Mouse (Mus musculus): ENCODE results near the gene Polq.

Polq gene
- long read RNA-seq, experiment 1 = 0 reads
- long read RNA-seq, experiment 2 = 0 reads

DNA sequence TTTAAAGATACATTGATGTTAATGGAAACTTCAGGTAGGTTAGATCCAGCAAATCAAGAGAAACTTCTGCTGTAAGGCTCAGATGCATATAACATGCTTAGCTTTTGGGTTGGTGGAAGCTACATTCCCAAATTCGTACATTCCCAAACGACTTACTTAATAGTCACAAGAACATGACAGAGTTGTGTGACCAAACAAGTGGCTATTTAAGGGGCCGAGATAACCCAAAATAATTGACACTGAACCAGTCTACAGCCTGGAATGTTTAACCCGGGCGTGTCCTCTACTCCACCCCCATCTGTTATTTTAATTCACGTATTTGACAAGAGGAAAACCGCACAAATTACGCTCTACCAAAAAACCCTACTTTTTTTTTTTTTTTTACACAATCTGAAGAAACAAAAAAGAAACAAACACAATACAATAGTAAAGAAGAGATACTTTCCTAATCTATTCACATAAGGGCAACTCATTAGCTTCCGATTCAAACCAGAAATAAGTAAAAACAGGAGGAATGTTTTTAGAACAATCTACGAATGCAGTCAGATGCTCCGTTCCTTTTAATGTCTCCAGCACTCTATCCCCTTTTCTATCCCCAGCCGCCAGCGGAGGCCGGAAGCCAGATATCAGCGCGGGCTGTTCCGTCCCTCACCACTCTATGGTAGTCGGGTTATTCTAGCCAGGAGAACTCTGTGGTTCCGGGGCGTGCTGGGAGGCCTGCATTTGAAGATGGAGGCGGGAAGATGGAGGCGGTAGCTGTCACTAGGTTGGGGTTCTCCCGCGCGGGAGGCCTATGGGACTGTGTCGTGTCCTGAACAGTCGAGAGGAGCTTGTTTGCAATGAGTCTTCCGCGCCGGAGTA lies at the start of gene Polq:
Gene Polq (plus strand): TSS at position 726 of the 861 bp plus-strand sequence.
- intact Hi-C loops (cut with DNase I) = loop anchor here (5.0 to 10.0 kb wide), 3 partner anchors 136 to 539 kb away; partner anchors contain the start of genes Eaf2 and Golgb1

GRCm38 (mm10) chr16:36963415-36963814 lies 48.2 kb upstream of the Polq start:
- intact Hi-C loops (cut with DNase I) = no loop called here

DNA sequence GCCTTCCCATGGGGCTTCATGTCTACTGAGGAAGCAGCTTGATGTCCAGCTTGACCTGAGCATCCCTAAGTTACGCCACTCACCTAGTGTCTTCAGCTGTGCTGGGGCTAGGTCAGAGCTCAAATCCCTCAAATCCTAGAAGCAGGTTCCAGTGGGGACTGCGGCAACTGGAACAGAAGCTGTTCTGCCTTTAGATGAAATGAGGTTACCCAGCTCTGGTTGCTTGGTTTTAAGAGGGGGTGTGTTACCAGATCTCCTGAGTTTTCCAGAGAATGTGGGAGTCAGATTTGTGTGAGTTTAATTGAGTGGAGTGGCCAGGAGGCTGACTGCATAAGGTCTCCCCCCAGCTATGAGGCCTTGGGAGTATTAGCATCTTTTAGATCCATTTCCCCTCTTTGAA lies 32.5 kb upstream of the Polq start:
- intact Hi-C loops (cut with DNase I) = no loop called here

GRCm38 (mm10) chr16:36983796-36984195 lies 27.8 kb upstream of the Polq start:
- intact Hi-C loops (cut with DNase I) = no loop called here

DNA sequence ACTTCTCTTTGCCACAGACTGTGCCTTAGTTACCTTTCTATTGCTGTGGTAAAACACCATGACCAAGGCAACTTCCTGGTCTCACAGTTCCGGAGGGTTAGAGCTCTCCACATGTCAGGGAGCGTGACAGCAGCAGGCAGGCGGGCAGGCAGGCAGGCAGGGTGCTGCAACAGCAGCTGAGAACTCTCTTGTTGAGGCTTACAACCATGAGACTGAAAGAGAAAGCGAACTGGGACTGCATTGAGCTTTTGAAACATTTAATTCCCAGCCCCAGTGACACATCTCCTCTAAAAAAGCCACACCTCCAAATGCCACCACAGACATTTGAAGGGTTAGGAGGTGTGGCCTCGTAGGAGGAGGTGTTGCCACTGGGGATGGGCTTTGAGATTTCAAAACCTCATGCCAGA lies 25.9 kb upstream of the Polq start:
- intact Hi-C loops (cut with DNase I) = no loop called here

DNA sequence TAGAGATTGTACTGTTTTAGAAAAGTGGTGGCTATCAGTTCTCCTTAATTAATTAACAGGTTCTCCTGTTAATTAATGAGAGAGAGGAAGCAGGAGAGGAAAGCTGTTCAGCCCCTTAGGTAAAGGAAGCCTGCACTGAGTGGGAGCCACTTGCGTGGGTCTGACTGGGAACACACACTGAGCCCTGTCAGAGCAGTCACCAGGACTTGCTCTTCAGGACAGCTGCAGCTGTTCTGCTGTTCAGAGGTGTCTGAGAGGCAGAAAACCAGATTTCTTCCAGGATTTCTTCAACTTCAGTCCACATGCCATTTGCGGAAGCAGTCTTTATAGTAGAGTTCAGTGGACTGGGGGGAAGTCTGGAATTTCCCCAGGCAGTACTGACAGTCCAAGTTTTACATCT lies 24.2 kb upstream of the Polq start:
- intact Hi-C loops (cut with DNase I) = no loop called here

DNA sequence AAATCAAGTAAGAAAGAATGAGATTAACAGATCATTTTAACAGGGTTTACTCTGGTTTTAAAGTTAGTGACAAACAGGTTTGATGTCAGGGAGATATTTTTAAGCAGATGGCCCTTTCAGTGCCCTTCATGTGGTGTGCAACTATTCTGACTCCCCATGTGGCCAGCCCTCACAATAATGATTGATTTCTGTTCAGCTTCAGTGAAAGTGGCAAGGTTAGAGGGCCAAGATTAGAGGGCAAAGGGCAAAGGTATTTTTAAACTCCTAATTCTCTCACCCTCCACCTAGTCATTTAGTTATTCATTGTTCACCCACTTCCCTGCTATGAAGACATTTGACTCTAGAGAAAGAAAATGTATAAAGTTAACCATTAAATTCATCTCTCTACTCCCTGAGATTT lies 23.5 kb upstream of the Polq start:
- intact Hi-C loops (cut with DNase I) = no loop called here

GRCm38 (mm10) chr16:36989493-36989892 lies 22.1 kb upstream of the Polq start:
- intact Hi-C loops (cut with DNase I) = no loop called here

GRCm38 (mm10) chr16:36989999-36990625 lies 21.5 kb upstream of the Polq start, which contains the start of gene Fbxo40:
TSS of gene Fbxo40 (minus strand) at chr16:36990467.
- intact Hi-C loops (cut with DNase I) = no loop called here

GRCm38 (mm10) chr16:36997650-36998049 lies 13.9 kb upstream of the Polq start:
- intact Hi-C loops (cut with DNase I) = no loop called here

- intact Hi-C loops (cut with DNase I) = no loop called here
These were observed 12.1 kb upstream of the Polq start for GRCm38 (mm10) chr16:36999366-36999972.

- intact Hi-C loops (cut with DNase I) = no loop called here
These were observed 2.3 kb upstream of the Polq start for GRCm38 (mm10) chr16:37009262-37009661.

DNA sequence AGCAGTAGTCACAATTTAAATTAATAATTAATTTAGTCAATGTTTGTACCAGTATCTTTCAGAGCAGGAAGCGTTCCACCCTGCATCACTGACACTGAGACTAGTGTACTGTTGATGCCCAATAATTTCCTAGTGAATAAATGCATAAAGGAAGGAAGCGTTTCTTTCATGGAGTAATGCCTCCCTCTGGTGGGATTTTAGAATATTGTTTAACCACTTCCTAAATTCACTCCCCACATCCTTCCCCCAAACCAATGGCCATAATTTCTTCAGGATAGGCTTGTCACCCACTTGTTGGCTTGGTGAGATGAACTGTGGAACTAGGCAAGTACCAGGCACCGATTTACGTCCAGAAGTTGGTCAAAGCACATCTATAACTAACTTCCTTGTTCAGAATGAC lies 1.2 kb upstream of the Polq start:
- intact Hi-C loops (cut with DNase I) = loop anchor here (5.0 to 10.0 kb wide), 3 partner anchors 136 to 538 kb away; partner anchors contain the start of genes Eaf2 and Golgb1

- intact Hi-C loops (cut with DNase I) = loop anchor here (5.0 to 10.0 kb wide), 3 partner anchors 137 to 540 kb away; partner anchors contain the start of genes Eaf2 and Golgb1
These were observed 320 bp downstream of the Polq start for GRCm38 (mm10) chr16:37011922-37012289.

- intact Hi-C loops (cut with DNase I) = loop anchor here (5.0 to 10.0 kb wide), 3 partner anchors 138 to 540 kb away; partner anchors contain the start of genes Eaf2 and Golgb1
These were observed 750 bp downstream of the Polq start for GRCm38 (mm10) chr16:37012336-37012735.

DNA sequence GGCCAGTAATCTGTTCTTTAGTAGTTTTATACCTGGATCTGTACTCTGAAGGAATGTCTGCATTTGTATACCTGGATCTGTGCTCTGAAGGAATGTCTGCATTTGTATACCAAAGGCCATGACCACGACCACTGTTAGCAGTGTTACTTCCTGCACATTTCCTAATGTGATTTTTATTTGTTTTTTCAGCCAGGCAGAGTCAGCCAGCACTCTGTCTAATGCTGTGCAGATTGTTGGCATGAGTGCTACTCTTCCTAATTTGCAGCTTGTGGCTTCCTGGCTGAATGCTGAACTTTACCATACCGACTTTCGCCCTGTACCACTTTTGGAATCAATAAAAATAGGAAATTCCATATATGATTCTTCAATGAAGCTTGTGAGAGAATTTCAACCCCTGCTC lies 16.0 kb downstream of the Polq start:
- intact Hi-C loops (cut with DNase I) = no loop called here

GRCm38 (mm10) chr16:37031996-37032395 lies 20.4 kb downstream of the Polq start:
- intact Hi-C loops (cut with DNase I) = no loop called here

DNA sequence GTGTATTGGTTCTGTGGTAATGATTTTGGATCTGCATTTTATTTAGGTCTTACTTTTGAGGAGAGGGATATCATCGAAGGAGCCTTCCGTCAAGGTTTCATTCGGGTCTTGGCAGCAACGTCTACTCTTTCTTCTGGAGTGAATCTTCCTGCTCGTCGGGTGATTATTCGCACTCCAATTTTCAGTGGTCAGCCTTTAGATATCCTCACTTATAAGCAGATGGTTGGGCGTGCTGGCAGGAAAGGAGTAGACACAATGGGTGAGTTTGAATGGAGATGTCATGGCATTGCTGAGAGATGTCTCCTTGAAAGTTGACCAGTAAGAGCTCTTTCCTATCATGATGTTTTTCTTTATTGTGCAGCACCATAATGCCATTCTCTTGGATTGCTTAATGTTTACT lies 23.2 kb downstream of the Polq start:
- intact Hi-C loops (cut with DNase I) = no loop called here

DNA sequence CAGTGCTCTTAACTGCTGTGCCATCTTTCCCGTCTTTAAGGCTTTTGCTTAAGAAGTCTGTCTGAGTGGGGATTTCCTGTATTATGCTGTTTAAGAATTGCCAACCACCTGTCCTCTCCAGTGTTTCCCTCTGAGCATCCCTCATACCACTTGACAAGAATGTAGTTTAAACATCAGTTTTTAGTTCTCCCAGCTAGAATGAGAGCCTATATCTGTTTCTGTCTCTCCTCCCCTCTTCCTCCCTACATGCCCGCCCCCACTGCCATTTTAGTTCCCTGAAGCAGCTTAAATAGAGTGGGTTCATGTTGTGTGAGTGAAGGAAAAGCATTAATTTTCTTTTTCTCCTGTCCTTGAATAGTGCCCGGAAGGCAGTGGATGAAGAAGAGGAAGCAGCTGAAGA lies 48.0 kb downstream of the Polq start:
- intact Hi-C loops (cut with DNase I) = no loop called here

DNA sequence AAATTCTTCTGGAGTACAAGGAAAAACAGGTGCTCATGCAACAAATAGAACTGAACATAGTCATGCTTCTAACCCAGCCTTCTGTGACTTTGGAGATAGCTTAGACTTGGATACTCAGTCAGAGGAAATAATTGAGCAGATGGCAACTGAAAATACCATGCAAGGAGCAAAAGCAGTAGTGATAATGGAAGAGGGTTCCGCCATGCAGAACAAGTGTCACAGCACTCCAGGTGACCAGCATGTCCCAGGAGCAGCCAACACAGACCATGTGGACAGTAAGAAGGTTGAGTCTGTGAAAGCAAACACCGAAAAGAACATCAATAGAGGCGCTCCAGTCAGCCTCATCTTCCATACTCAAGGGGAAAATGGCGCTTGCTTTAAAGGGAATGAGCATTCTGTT lies 49.7 kb downstream of the Polq start:
- intact Hi-C loops (cut with DNase I) = no loop called here

DNA sequence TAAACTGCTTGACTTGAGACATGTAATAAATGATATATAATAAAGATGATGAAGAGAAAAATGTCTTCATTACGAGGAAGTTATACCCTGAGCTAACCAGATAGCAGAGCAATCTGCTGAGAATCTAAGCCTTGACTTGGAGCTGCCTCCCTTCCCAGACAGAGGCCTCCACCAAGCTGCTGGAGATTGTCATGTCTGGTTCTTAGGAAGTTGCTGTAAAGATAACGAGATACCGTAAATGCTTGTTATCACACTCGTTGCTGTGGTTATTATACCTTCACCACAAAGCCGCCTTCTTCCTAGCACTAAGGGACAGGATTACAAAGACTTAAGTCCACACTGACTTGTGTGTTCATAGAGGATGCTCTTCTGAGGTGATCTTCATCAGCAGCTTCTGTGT lies 60.8 kb downstream of the Polq start:
- intact Hi-C loops (cut with DNase I) = no loop called here

GRCm38 (mm10) chr16:37089648-37090047 lies 78.1 kb downstream of the Polq start:
- intact Hi-C loops (cut with DNase I) = no loop called here
